Mouse (Mus musculus) ES-CJ7 (cell line): ENCODE measurements around the gene Klf13.

ENCODE experiments used
- DNase-seq: peaks from one replicate; pipeline ENCODE4 v3.0.0; 2011; ENCODE audit warnings: low read depth, low spot score

Klf13 gene

GRCm38 (mm10) chr7:63925413-63926360, 13.0 kb downstream of the Klf13 start:
- no peak for DNase-seq

GRCm38 (mm10) chr7:63924747-63925412, 13.8 kb downstream of the Klf13 start:
- no peak for DNase-seq

GRCm38 (mm10) chr7:63924151-63924550, 14.6 kb downstream of the Klf13 start:
- DNase-seq = no peak

- DNase-seq = peak; percentile 66
Measured at GRCm38 (mm10) chr7:63922975-63923374, 15.7 kb downstream of the Klf13 start.

- no peak for DNase-seq
Measured at GRCm38 (mm10) chr7:63922571-63922970, 16.1 kb downstream of the Klf13 start.

GRCm38 (mm10) chr7:63921909-63922562, 16.7 kb downstream of the Klf13 start:
- DNase-seq = no peak

GRCm38 (mm10) chr7:63918771-63919768, 19.6 kb downstream of the Klf13 start:
- no peak for DNase-seq

GRCm38 (mm10) chr7:63917693-63918092, 21.0 kb downstream of the Klf13 start:
- no peak for DNase-seq

GRCm38 (mm10) chr7:63916268-63916907, 22.3 kb downstream of the Klf13 start, which contains the start of gene E030018B13Rik:
TSS of gene E030018B13Rik (plus strand) at chr7:63916857.
- DNase-seq = no peak

- no peak for DNase-seq
Measured at GRCm38 (mm10) chr7:63914891-63915290, 23.8 kb downstream of the Klf13 start.

GRCm38 (mm10) chr7:63913724-63914692, 24.7 kb downstream of the Klf13 start:
- DNase-seq = no peak

GRCm38 (mm10) chr7:63912924-63913723, 25.6 kb downstream of the Klf13 start:
- DNase-seq = peak; percentile 89

GRCm38 (mm10) chr7:63912234-63912810, 26.4 kb downstream of the Klf13 start:
- peak; percentile 64 for DNase-seq

GRCm38 (mm10) chr7:63911383-63912233, 27.1 kb downstream of the Klf13 start:
- no peak for DNase-seq

- DNase-seq = no peak
Measured at GRCm38 (mm10) chr7:63910912-63911311, 27.8 kb downstream of the Klf13 start.

GRCm38 (mm10) chr7:63910225-63910624, 28.5 kb downstream of the Klf13 start:
- no peak for DNase-seq
